Mouse (Mus musculus) common myeloid progenitor, adult 5-6 weeks (primary cell): Measurements from ENCODE around the gene Ubl3. TPM values are rescaled to one million over a fixed set of nuclear protein-coding genes. Genes with fewer than 3 reads are reported as not detected.
A peak's percentile ranks its signal among the peaks of the same experiment; 100 is the strongest.

Source experiments
- ATAC-seq: replicated peaks from 2 replicates; pipeline ENCODE4 v1.8.0; 2016; ENCODE audit warnings: low read depth, mild to moderate bottlenecking, moderate TSS enrichment, inconsistent platforms; ENCODE audit not compliant: poor library complexity, severe bottlenecking
- total RNA-seq: library from RNA; stranded (forward); fragments of 200-1000, 187-1606 nt; gene quantifications from 2 replicates; pipeline ENCODE4 v1.2.3, GENCODE M21; 2017

Ubl3 gene
- 23.9 and 25.3 TPM in 2 replicates for total RNA-seq

GRCm38 (mm10) chr5:148552187-148553071, at the start of gene Ubl3:
Gene Ubl3, minus strand, starts transcription at chr5:148552789.
- peak; percentile 69 for ATAC-seq

DNA sequence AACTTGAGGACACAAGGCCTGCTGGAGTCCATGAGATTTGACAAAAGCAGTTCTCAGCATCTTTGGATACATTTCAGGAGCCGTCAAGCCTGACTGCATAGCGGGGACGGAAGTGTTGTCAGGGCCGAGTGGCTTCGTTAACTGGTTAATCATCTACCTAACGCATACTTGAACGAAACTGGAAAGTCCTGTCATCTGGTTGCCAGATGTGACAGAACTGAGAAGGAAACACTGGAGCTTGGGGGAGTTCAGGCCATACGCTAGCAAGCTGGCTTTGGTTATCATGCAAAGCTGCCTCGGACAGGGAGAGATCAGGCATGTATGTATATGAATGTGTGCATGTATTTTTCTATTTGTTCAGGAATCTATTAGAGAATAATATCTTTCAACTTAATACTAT, 45.8 kb upstream of the Ubl3 start:
- ATAC-seq: no peak

DNA sequence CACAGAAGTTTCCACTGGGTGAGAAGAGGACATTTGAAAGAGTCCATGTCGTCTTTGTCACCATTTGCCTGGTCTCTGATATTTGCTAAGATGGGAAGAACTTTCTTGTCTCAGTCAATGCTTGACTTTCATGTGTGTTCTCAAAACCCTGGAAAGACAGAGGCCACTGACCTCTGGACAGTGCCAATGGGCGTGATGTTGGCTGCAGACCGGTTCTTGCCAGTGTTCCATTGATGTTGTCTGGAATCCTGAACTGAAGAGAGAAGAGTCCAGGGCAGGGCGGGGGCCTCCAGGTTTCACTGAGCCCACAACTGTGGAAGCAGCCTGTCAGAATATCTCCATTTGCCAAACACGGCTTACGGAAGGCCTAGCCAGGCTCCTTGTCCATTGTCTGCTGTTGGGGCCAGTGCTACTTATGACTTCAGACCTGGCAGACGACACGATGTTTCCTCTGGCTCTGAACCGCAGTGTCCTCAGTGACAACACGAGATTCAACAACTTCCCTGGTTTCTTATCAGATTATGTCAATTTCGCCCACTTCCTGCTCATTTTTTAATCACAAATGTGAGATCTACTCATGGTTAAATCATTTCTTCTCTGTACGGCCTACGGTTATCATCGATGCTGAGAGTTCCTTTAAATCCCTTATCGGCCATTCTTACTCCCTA, 43.6 kb upstream of the Ubl3 start:
- peak; percentile 67 for ATAC-seq

- peak; percentile 60; the same call in 1 of the 2 replicates for ATAC-seq
Measured at GRCm38 (mm10) chr5:148595459-148595751, 42.8 kb upstream of the Ubl3 start.

GRCm38 (mm10) chr5:148594693-148595458, 42.3 kb upstream of the Ubl3 start:
- no peak for ATAC-seq

- no peak for ATAC-seq
Measured at GRCm38 (mm10) chr5:148593607-148594006, 41.0 kb upstream of the Ubl3 start.

GRCm38 (mm10) chr5:148591448-148591862, 38.9 kb upstream of the Ubl3 start:
- no peak for ATAC-seq

DNA sequence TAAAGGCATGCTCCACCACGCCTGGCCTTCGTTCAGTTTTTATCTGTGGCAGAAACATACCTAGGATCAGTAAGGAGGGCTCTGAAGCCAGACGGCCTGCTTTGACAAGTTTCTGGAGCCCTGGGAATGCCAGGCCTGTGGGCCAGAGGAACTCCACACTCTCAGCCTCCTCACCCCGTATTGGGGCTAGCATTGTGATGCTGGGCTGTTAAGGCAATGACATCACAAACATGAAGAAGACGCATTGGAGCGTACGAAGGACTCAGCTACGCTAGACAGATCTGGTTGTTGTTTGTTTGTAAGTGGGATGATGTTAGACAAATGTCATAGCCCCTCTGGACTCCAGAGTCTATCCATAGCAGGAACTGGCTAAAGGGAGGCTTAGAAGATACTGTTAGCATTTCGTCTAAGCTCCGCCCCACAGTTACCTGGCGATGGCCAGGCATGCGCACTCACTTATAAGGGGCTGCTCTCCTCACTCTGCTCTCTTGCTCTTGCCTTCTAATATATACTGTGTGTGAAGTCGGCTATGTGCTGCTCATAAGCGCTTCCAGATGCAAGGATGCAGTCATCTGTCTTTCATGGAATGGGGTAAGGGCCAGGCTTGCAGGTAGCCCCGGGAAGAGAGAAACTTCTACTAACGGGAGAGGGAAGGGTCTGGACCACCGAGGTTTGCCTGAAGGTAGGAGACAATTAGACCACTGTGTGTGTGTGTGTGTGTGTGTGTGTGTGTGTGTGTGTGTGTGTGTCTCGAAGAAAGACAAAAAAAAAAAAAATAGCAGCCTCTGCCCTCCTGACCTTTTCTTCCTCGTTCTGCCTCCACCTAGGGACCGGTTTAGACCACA, 38.2 kb upstream of the Ubl3 start:
- ATAC-seq: no peak

DNA sequence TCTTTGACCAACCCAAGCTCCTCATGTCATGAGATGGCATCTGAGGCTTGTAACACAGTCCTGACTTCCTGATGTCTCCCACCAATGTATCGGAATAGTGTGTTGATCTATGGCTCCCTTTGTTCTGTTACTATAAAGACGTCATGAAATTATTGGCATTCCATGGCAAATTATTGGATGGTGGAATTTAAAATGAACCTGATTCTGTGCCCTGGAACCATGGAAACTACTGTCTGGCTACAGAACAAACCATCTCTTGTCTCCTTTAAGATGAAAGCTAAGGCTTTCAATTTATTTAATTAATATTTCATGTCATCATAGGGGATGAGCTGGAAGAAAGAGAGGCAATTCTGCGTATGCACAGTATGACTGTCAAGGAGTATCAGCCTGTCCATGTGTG, 36.4 kb upstream of the Ubl3 start:
- no peak for ATAC-seq

GRCm38 (mm10) chr5:148588142-148588650, 35.6 kb upstream of the Ubl3 start:
- ATAC-seq: no peak

DNA sequence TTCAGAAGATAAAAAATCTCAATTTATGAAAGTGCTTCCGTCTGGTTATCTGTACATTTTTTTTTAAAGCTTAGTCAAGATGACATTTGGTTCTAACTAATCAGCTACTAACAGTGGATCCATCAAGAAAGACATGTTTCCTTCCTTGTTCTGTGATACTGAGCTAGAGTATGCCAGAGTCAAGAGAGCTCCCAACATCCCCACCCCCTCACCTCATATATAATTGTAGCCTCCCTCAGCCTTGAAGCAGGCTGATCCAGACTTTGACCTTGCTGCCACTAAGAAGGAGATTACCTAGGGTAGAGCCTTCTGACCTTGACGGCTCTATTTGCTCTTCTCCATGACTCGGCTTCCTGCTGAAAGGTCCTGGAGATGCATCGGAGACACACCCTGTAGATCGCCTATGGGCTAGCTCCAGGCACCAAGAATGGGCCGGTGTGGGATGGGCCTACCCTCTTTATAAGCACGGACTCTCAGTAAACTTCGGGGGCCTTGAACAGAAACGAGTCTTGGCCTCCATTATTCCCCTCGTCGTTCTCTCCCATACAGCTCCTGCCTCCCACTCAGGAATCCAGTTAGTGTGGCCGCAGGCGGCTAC, 27.9 kb upstream of the Ubl3 start:
- no peak for ATAC-seq

DNA sequence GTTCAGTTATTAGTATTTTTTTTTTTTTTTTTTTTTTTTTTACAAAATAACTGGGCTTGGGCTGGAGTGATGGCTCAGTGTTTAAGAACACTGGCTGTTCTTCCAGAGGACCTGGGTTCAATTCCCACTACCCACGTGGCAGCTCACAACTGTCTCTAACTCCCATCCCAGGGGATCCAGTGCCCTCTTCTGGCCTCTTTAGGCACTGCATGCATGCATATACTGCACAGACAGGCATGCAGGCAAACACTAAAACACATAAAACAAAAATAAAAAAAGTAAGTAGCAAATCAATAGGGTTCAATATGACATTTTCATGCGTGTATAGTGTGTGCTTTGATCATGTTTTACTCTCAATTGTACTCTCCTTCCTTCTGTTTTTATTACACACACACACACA, 26.6 kb upstream of the Ubl3 start:
- no peak for ATAC-seq

- ATAC-seq: no peak
Measured at GRCm38 (mm10) chr5:148578353-148578752, 25.8 kb upstream of the Ubl3 start.

DNA sequence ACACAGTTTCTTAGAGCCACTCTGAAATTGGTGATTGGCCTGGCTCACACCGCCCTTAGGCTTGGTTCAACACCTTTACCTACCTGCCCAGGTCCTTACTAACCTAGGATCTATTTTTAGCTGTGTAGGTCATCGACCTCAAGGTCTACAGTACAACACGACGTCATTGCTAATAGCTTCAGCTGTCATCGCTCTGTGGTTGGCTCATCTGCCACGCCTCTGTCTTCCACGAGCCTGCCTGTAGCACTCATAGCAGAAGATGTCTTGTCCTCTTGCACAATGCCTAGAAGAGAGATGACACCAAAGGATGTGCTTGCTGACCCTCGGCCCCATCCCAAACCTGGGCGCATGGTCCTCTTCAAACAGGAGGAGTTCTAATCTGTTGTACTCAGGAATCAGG, 24.7 kb upstream of the Ubl3 start:
- no peak for ATAC-seq

DNA sequence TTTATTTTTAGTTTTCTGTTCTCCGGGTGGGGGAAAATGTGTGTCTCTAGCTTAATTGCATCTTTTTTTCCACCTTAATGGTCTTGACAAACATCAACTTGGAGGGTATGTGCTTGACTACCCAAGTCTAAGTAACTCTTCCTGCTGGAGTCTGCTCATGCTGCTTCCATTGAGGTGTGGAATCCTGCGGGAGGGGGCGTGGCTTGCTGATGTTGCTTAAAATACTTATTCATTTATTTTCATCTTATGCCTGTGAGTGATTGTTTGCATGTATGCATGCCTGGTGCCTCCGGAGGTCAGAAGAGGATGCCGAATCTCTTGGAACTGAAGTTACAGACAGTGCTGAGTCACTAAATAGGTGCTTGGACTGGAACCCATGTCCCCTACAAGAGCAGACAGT, 22.6 kb upstream of the Ubl3 start:
- no peak for ATAC-seq

GRCm38 (mm10) chr5:148572676-148573075, 20.1 kb upstream of the Ubl3 start:
- ATAC-seq: no peak

- ATAC-seq: no peak
Measured at GRCm38 (mm10) chr5:148570571-148571304, 18.1 kb upstream of the Ubl3 start.

DNA sequence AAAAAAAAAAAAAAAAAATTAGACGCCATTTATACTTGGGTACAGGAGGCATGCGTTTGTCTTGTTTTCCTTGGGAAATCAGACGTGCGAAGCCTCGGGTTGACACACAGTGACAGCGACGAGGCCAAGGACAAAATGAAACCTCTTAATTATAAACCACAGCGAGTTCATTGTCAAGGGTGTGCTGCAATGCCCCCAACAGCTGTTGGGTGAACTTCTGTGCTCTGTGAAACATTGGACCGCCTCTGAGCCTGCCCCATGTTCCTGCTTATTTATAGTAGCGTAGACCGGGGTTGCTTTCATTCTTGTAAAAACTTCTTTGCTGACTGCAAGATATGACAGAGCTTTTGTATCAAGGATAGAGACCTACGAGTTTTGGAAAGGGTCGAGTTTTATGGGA, 16.9 kb upstream of the Ubl3 start:
- ATAC-seq: no peak

DNA sequence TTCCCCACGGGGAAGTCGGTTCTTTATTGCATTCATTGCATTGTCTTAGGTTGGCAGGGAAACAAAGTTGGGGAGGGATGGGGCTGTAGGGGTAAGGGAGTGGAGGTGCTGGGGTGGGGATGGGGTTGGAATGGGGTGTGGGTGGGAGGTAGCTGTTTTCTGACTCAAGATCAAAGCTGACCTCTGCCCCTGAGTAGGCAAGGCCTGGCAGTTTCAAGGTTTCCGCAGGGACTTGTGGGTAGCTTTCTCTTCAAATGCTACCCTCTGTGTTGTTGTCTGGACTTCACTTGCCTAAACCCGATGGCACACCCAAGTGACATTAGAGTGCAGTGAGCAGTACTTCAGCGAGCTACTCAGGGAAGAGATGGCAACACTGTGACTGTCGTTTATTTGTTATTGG, 13.0 kb upstream of the Ubl3 start:
- ATAC-seq: no peak
